Mouse (Mus musculus): Measurements from ENCODE around the gene Esr1. TPM values are rescaled to one million over a fixed set of nuclear protein-coding genes. Genes with fewer than 3 reads are reported as not detected.

The Esr1 gene
- polyA plus RNA-seq, 1 experiment: 5.7 TPM

DNA sequence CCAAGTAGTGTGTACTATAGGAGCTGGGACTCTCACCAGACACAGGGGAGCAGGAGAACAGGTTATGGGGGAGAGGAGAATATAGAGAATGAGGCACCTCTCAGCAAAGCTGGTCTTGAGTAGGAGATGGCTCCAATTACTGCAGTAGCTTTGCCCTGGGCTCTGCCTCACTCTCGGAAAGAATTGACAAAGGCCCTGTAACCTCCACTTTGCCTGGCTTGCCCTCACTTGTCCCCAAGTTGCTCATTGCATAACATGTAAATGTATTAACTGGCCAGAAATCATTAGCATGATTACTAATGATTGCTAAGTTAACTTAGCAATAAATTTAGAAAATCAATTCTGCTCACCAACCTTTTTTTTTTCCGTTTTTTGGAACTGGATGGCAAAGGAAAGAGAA lies 333.3 kb downstream of the Esr1 start:
- no peaks in the 10 kb centered on the region for H3K4me1 ChIP-seq (ENCODE audit: control insufficient read depth, insufficient read depth, low read length)
- H3K27ac ChIP-seq (ENCODE audit: control insufficient read depth, insufficient read depth, low read depth, low read length, poor library complexity): no peak overlapping the region
- H3K4me3 ChIP-seq (replicated peaks; ENCODE audit: control insufficient read depth, low read depth, low read length): no peak overlapping the region
- 77% methylated on average over 2 of the region's 2 CpGs for WGBS
- no peak for TF ChIP-seq POLR2A (IDR thresholded peaks at IDR 0.05; ENCODE audit: borderline replicate concordance, control insufficient read depth, low read depth, low read length)
- TF ChIP-seq CTCF (IDR thresholded peaks at IDR 0.05; ENCODE audit: control insufficient read depth, insufficient read depth, low read length): no peak

DNA sequence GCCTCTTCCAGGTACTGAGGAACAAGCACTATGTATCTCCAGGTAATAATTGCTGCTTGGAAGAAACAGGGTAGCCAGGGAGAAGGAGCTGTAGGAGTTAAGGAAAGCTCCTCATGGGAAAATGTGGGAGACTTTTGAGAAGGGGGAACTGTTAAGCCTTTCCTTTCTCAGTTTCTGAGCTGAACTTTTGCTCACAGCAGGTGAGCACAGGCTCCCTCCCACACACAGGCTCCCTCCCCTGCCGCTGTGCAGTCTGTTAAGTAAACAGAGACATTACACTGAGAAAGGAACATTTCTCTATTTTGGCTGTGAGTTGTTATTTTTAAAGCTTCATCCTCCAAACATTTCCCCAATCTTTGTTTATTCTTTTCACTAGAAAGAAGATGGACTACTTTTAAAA lies 354.4 kb downstream of the Esr1 start:
- H3K4me3 ChIP-seq (replicated peaks; ENCODE audit: control insufficient read depth, low read depth, low read length): no peak overlapping the region
- TF ChIP-seq CTCF (IDR thresholded peaks at IDR 0.05; ENCODE audit: control insufficient read depth, insufficient read depth, low read length): no peak
- TF ChIP-seq POLR2A (IDR thresholded peaks at IDR 0.05; ENCODE audit: borderline replicate concordance, control insufficient read depth, low read depth, low read length): no peak
- no peaks in the 10 kb centered on the region for H3K4me1 ChIP-seq (ENCODE audit: control insufficient read depth, insufficient read depth, low read length)
- WGBS: 88% methylated on average over 1 of the region's 1 CpGs
- H3K27ac ChIP-seq (ENCODE audit: control insufficient read depth, insufficient read depth, low read depth, low read length, poor library complexity): no peak overlapping the region

DNA sequence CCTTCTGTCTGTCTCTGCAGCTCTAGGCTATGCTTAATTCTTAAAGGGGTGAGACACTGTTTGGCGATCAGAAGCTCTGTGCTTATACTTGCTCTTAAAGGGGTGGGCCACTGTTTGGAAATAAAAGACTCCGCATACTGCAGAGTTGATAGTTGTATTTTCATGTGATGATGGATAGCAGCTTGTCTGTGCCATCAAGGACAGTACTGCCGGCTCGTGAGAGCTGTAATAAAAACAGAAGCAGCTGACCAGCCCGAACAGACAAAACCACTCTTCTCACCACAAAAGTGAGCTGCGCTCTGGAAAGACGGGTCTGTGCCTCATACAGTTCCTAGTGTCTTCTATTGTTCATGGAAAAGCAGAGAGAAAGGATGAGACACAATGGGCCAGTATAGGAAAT lies 359.8 kb downstream of the Esr1 start:
- WGBS: 50% methylated on average over 7 of the region's 7 CpGs
- no peaks in the 10 kb centered on the region for H3K4me1 ChIP-seq (ENCODE audit: control insufficient read depth, insufficient read depth, low read length)
- no peak overlapping the region for H3K27ac ChIP-seq (ENCODE audit: control insufficient read depth, insufficient read depth, low read depth, low read length, poor library complexity)
- H3K4me3 ChIP-seq (replicated peaks; ENCODE audit: control insufficient read depth, low read depth, low read length): no peak overlapping the region
- TF ChIP-seq CTCF (IDR thresholded peaks at IDR 0.05; ENCODE audit: control insufficient read depth, insufficient read depth, low read length) (no peak), POLR2A (IDR thresholded peaks at IDR 0.05; ENCODE audit: borderline replicate concordance, control insufficient read depth, low read depth, low read length) (no peak)

DNA sequence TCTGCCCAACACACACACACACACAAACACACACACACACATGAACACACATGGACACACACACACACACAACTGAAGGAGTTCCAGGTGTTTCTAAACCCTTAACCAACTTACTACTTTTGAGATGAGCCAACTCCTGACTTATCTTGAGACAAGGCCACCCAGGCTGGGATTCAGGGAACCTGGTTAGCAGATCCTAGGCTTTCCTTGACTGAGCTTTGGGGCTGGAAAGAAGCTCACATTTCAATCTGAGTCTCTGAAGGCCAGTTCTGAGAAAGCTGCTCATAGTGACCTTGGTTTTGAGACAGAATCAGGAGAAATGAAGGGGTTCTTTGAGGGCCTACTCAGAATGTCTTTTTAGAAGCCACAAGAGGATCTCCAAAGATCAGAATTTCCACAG lies 360.2 kb downstream of the Esr1 start:
- no peak overlapping the region for H3K4me3 ChIP-seq (replicated peaks; ENCODE audit: control insufficient read depth, low read depth, low read length)
- TF ChIP-seq CTCF (IDR thresholded peaks at IDR 0.05; ENCODE audit: control insufficient read depth, insufficient read depth, low read length) (no peak), POLR2A (IDR thresholded peaks at IDR 0.05; ENCODE audit: borderline replicate concordance, control insufficient read depth, low read depth, low read length) (no peak)
- H3K27ac ChIP-seq (ENCODE audit: control insufficient read depth, insufficient read depth, low read depth, low read length, poor library complexity): no peak overlapping the region
- no peaks in the 10 kb centered on the region for H3K4me1 ChIP-seq (ENCODE audit: control insufficient read depth, insufficient read depth, low read length)

DNA sequence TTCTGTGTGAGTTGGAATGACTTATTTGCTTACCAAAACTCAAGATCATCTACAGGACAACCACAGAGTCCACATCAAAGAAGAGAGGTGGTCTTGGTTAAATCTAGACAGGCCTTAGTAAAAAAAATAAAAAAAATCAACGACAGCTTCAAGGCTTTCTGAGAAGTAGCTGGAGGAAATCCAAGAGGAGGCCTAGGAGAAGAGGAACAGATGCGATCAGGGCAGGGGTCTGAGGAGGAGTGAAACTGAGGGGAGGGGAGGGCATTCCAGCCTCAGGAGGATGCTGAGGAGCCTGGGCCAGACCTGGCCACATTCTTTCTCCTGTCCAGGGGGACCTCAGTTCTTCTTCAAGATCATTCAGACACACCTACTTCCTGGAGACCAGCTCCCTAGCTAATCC lies 360.6 kb downstream of the Esr1 start:
- Histone ChIP-seq H3K4me1 (ENCODE audit: control insufficient read depth, insufficient read depth, low read length) (no peaks in the 10 kb centered on the region), H3K27ac (ENCODE audit: control insufficient read depth, insufficient read depth, low read depth, low read length, poor library complexity) (no peak overlapping the region), H3K4me3 (replicated peaks; ENCODE audit: control insufficient read depth, low read depth, low read length) (no peak overlapping the region)
- WGBS: 14% methylated on average over 2 of the region's 2 CpGs
- no peak for TF ChIP-seq POLR2A (IDR thresholded peaks at IDR 0.05; ENCODE audit: borderline replicate concordance, control insufficient read depth, low read depth, low read length)
- no peak for TF ChIP-seq CTCF (IDR thresholded peaks at IDR 0.05; ENCODE audit: control insufficient read depth, insufficient read depth, low read length)

DNA sequence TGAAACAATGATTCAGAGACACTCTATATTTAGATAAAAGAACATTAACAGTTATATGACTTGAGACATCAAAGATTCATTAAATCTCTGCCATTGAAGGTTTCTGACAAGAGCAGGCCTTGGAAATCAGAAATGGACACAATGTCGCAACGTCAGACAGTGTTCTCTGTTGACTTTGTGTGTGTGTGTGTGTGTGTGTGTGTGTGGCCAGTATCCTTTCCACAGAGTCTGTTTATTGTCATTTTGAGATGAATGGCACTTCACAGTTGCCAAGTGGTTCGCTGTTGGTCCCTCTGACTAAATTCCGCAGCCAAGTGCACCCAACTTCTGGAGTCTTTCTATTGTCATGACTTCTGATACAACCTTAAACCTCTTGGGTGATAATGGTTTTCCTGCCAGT lies 362.9 kb downstream of the Esr1 start:
- no peaks in the 10 kb centered on the region for H3K4me1 ChIP-seq (ENCODE audit: control insufficient read depth, insufficient read depth, low read length)
- TF ChIP-seq CTCF (IDR thresholded peaks at IDR 0.05; ENCODE audit: control insufficient read depth, insufficient read depth, low read length): no peak
- no peak for TF ChIP-seq POLR2A (IDR thresholded peaks at IDR 0.05; ENCODE audit: borderline replicate concordance, control insufficient read depth, low read depth, low read length)
- no peak overlapping the region for H3K4me3 ChIP-seq (replicated peaks; ENCODE audit: control insufficient read depth, low read depth, low read length)
- no peak overlapping the region for H3K27ac ChIP-seq (ENCODE audit: control insufficient read depth, insufficient read depth, low read depth, low read length, poor library complexity)
- WGBS: 90% methylated on average over 4 of the region's 4 CpGs

DNA sequence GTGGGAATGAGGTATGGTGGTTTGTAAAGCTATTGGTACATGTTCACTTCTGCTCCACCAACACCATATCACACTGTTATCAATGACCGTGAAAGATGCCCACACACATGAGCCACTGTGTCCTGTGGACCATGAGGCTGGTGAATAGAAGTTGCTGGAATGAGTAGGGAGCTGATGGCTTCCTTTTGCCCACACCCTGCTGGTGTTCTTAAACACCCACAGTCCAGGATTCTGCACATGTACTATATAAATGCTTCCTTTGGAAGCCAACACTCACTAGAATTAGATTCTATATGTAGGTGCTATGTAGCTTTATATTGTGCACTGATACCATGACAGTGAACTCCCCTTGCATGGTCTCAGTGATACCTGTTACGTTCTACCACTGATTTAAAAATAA lies 365.2 kb downstream of the Esr1 start:
- Histone ChIP-seq H3K27ac (ENCODE audit: control insufficient read depth, insufficient read depth, low read depth, low read length, poor library complexity) (no peak overlapping the region), H3K4me3 (replicated peaks; ENCODE audit: control insufficient read depth, low read depth, low read length) (no peak overlapping the region), H3K4me1 (ENCODE audit: control insufficient read depth, insufficient read depth, low read length) (no peaks in the 10 kb centered on the region)
- WGBS: 78% methylated on average over 2 of the region's 2 CpGs
- no peak for TF ChIP-seq CTCF (IDR thresholded peaks at IDR 0.05; ENCODE audit: control insufficient read depth, insufficient read depth, low read length)
- TF ChIP-seq POLR2A (IDR thresholded peaks at IDR 0.05; ENCODE audit: borderline replicate concordance, control insufficient read depth, low read depth, low read length): no peak

DNA sequence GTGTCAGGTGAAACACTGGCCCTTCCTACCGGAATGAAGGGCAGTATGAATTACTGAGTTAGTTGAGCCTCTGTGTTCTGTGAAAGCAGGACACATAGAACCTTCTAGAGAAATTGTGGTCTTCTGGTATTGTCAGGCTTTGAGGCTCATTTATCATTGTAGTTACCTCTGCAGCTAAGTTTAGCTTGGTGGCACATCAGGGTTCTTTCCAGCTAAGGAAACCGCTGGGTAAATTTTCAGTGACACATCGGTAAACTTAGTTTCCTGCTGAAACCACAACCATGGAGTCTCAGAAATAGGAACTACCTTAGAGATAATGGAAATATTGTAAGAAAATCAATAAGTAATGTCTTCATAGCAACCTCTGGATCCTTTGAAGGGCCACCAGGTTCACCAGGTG lies 366.0 kb downstream of the Esr1 start:
- H3K4me3 ChIP-seq (replicated peaks; ENCODE audit: control insufficient read depth, low read depth, low read length): no peak overlapping the region
- no peak overlapping the region for H3K27ac ChIP-seq (ENCODE audit: control insufficient read depth, insufficient read depth, low read depth, low read length, poor library complexity)
- WGBS: 5% methylated on average over 3 of the region's 3 CpGs
- H3K4me1 ChIP-seq (ENCODE audit: control insufficient read depth, insufficient read depth, low read length): no peaks in the 10 kb centered on the region
- no peak for TF ChIP-seq CTCF (IDR thresholded peaks at IDR 0.05; ENCODE audit: control insufficient read depth, insufficient read depth, low read length)
- no peak for TF ChIP-seq POLR2A (IDR thresholded peaks at IDR 0.05; ENCODE audit: borderline replicate concordance, control insufficient read depth, low read depth, low read length)

DNA sequence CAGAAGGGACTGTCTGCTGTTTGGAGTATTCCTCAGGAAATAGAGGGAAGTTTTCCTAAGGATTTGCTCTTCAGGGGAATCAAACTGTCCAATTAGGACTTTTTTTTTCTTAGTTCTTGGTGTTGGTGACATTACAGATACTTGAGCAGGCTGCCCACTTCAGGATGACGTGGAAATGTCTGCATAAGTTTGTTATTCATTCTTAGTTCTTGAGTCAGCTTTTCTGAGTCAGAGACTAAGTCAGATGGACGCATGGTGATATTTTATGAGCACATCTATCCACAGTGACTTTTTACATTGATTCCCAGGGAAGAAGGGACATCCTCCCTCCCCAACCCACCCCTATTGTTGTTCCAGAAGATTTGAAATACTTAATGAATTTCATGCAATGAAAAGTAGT lies 372.5 kb downstream of the Esr1 start:
- TF ChIP-seq POLR2A (IDR thresholded peaks at IDR 0.05; ENCODE audit: borderline replicate concordance, control insufficient read depth, low read depth, low read length): no peak
- Histone ChIP-seq H3K27ac (ENCODE audit: control insufficient read depth, insufficient read depth, low read depth, low read length, poor library complexity) (no peak overlapping the region), H3K4me3 (replicated peaks; ENCODE audit: control insufficient read depth, low read depth, low read length) (no peak overlapping the region), H3K4me1 (ENCODE audit: control insufficient read depth, insufficient read depth, low read length) (no peaks in the 10 kb centered on the region)
- 79% methylated on average over 2 of the region's 2 CpGs for WGBS

Data from bone marrow, adult 2 months (tissue).